Mouse (Mus musculus): ENCODE results near the gene Ywhah. TPM values are rescaled to one million over a fixed set of nuclear protein-coding genes. Genes with fewer than 3 reads are reported as not detected.
"Not testable (repeated sequence)": the region's sequence is repeated elsewhere in the genome, so short reads cannot be mapped to it uniquely, and the experiment has no call there.

Gene Ywhah
- total RNA-seq, 2 experiments from 2014 or later = 137 to 144 TPM

- DNase-seq = peak; percentile 52
Measured at GRCm38 (mm10) chr5:33011132-33012106, 7.2 kb upstream of the Ywhah start.

- DNase-seq = no peak
Measured at GRCm38 (mm10) chr5:33014096-33014495, 4.5 kb upstream of the Ywhah start.

GRCm38 (mm10) chr5:33015579-33015978 lies 3.0 kb upstream of the Ywhah start:
- DNase-seq = peak; percentile 46

- DNase-seq = no peak
Measured at GRCm38 (mm10) chr5:33018189-33018560, 441 bp upstream of the Ywhah start.

- no peak for DNase-seq
Measured at GRCm38 (mm10) chr5:33019426-33019821, 808 bp downstream of the Ywhah start.

DNA sequence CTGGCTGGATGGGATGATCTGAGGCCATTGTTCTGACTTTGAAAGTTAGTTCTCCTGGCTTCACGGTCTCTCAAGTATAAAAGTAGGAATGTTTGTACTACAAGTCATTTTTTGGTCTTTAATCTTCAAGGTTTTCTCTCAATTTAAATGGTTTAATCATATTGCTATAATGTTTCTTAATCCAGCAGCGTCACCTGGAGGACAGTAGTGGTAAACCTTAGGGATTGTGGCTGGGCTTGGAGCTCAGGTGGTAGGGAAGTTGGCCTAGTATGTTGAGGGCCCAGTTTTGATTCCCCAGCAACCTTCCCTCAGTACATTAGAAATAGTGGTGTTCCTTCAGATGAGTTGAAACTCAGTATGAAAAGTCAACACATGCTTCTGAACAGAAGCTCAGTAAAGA lies 3.0 kb downstream of the Ywhah start:
- no peak for DNase-seq

GRCm38 (mm10) chr5:33023337-33023736 lies 4.7 kb downstream of the Ywhah start:
- DNase-seq = no peak

GRCm38 (mm10) chr5:33024474-33024873 lies 5.9 kb downstream of the Ywhah start:
- DNase-seq = no peak

DNA sequence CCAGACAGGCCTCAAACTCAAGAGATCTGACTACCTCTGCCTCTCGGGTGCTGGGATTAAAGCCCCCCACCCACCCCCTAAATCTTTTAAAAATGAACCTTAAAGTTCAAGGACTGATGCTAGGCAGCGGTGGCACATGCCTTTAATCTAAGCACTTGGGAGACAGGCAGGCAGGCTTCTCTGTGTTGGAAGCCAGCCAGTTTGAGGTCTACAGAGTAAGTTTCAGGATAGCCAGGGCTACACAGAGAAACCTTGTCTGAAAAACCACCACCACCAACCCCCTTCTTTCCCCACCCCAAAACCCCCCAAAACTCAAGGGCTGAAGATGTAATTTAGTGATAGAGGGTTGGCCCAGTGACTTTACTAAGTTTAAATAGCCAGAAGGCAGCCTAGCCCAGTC lies 10.0 kb downstream of the Ywhah start:
- DNase-seq = no peak

- no peak for DNase-seq
Measured at GRCm38 (mm10) chr5:33030425-33031175, 12.0 kb downstream of the Ywhah start.

DNA sequence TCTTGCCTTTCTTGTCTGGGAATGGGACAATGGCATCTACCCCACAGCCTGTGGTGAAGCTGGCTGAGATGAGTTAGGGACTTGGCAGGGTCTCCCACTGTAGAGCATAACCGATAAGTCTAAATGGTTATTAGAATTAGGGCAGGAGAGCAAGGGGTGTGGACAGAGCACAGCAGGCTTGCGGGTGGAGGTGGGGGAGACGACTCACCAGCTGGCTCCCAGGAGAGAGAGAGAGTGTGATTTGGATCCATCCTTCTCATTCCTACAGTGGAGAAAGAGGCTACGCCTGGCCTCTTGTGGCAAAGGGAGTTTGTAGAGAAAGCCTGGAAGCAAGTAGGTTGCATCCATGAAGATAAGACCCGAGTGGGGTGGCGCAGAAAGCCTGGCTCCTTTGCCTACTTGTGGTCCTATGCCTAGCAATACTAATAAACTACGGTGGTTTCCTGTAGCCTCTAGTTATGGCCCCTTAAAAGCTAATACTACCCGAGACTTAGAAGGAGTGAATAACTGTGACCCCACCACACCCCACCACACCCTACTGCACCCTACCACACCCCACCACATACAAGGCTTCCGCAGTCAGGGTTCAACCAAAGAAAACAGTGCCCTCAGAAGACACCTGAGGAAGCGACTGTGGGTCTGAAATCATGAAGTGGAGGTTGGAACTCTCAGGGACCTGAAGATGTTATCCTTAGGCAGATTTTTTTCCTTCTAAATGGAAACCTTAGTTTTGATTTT lies 13.6 kb downstream of the Ywhah start:
- no peak for DNase-seq

- peak; percentile 88 for DNase-seq
Measured at GRCm38 (mm10) chr5:33033121-33033520, 14.5 kb downstream of the Ywhah start.

DNA sequence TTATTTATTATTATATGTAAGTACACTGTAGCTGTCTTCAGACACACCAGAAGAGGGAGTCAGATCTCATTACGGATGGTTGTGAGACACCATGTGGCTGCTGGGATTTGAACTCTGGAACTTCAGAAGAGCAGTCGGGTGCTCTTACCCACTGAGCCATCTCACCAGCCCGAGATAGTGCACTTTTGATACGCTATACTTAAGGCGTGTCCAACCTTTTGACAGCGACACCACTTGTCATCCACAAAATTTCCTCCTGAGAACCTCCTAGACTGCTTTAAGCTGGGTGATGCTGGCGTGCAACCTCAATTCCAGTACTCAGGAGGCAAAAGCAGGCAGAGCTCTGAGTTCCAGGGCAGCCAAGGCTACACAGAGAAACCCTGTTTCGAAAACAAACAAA lies 15.0 kb downstream of the Ywhah start:
- not testable (repeated sequence) for DNase-seq

DNA sequence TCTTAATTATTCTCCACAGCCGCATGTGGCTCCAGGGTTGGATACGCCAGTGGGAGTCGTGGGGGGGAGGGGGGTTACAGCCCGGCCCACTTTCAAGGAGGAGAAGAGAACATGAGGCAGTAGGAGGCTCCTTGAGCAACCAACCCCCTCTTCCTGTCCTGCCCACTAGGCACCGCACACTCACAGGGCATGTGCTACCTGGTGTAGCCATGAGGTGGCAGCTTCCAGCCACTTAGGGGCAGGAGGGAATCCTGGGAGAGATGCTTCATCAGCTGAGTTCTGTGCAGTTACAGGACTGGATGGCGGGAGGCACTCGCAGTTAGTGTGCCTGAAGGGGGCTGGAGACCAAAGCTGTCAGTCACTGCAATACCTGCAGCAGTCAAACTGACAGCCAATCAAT lies 15.5 kb downstream of the Ywhah start:
- DNase-seq = no peak

- no peak for DNase-seq
Measured at GRCm38 (mm10) chr5:33034916-33035315, 16.3 kb downstream of the Ywhah start.

- no peak for DNase-seq
Measured at GRCm38 (mm10) chr5:33038656-33039509, 20.3 kb downstream of the Ywhah start.

DNA sequence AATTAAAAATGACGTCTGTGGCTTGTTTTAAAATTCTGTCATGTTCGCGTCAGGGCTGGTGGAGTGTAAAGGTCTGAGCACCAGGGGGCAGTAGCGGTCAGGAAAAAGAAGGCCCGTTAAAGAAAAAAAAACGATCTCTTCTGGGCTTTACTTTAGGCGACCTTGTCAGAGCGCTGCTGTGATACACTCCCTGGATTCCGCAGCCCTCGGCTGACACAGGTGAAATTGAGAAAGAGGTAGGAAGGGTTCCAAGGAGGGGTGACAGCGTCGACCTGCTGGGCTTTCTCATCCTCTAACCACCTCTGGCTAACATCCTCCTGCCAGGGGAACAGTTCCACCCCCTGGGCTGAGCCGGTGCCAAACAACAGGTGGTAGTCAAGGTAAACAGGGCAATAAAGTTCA lies 20.9 kb downstream of the Ywhah start:
- DNase-seq = peak; percentile 82

- DNase-seq = not testable (repeated sequence)
Measured at GRCm38 (mm10) chr5:33040735-33041134, 22.1 kb downstream of the Ywhah start.

GRCm38 (mm10) chr5:33043397-33043796 lies 24.8 kb downstream of the Ywhah start:
- DNase-seq = no peak

- DNase-seq = no peak
Measured at GRCm38 (mm10) chr5:33044636-33045315, 26.2 kb downstream of the Ywhah start.

DNA sequence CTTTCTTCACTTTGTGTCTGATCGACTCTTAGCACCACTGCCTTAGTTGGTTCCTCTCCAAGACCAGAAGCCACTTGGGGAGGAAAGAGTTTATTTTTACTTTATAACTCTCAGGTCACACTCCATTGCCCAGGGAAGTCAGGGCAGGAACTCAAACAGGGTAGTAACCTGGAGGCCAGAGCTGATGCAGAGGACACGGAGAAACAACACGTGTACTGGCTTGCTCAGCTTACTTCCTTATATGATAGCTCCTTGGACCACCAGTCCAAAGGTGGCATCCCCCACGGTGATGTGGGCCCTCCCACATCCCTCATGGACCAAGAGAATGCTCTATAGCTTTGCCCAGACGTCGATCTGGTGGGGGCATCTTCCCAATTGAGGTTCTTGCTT lies 26.7 kb downstream of the Ywhah start:
- no peak for DNase-seq
